Mouse (Mus musculus): ENCODE measurements around the gene Folh1.
"Not testable (repeated sequence)": the region's sequence is repeated elsewhere in the genome, so short reads cannot be mapped to it uniquely, and the experiment has no call there.

Folh1 gene

GRCm38 (mm10) chr7:86775617-86776325 is at the start of gene Folh1:
TSS of gene Folh1 (minus strand) at chr7:86775943.
- no peak for DNase-seq (ENCODE audit: low read depth, low spot score)

GRCm38 (mm10) chr7:86816466-86816865 is 40.7 kb upstream of the Folh1 start:
- DNase-seq (ENCODE audit: low read depth, low spot score) = no peak

GRCm38 (mm10) chr7:86815716-86816115 is 40.0 kb upstream of the Folh1 start:
- DNase-seq (ENCODE audit: low read depth, low spot score) = not testable (repeated sequence)

GRCm38 (mm10) chr7:86815241-86815640 is 39.5 kb upstream of the Folh1 start:
- DNase-seq (ENCODE audit: low read depth, low spot score) = not testable (repeated sequence)

- DNase-seq (ENCODE audit: low read depth, low spot score) = no peak
These were observed 19.0 kb upstream of the Folh1 start, which contains the start of gene Vmn2r77 for GRCm38 (mm10) chr7:86794727-86795126. TSS of gene Vmn2r77 (plus strand) at chr7:86795027.

- DNase-seq (ENCODE audit: low read depth, low spot score) = no peak
These were observed 4.1 kb downstream of the Folh1 start for GRCm38 (mm10) chr7:86771621-86772020.

GRCm38 (mm10) chr7:86764628-86765027 is 11.1 kb downstream of the Folh1 start:
- no peak for DNase-seq (ENCODE audit: low read depth, low spot score)

GRCm38 (mm10) chr7:86760751-86761150 is 15.0 kb downstream of the Folh1 start:
- DNase-seq (ENCODE audit: low read depth, low spot score) = no peak

GRCm38 (mm10) chr7:86725013-86725412 is 50.7 kb downstream of the Folh1 start:
- no peak for DNase-seq (ENCODE audit: low read depth, low spot score)

GRCm38 (mm10) chr7:86688030-86688429 is 87.7 kb downstream of the Folh1 start, which contains the start of gene Olfr292:
TSS of gene Olfr292 (plus strand) at chr7:86688330.
- DNase-seq (ENCODE audit: low read depth, low spot score) = no peak

Data from skeletal muscle tissue, adult 2 months (tissue).